Mouse (Mus musculus): Measurements from ENCODE around the gene Hils1.

The Hils1 gene

DNA sequence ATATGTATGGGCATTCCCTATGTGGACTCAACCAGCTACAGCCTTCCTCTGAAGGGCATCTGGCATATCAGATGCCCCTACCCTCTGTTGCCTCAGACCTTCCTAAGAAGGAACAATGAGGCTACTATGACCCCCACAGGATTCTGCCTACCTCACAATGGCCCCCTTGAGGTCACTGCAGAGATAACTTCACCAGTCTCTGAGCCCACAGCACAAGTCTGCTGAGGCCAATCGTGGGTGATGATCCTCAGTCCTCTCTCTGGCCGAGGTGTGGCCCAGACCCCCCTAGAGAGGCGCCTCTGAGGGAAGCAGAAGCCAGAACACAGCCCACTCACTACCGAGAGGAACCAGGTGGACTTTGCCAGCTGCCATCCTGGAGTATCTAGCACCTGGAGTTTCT is at the start of gene Hils1:
TSS of gene Hils1 (plus strand) at position 175 of the 400 bp plus-strand sequence.
- DNase-seq (ENCODE audit: low spot score) = no peak

DNA sequence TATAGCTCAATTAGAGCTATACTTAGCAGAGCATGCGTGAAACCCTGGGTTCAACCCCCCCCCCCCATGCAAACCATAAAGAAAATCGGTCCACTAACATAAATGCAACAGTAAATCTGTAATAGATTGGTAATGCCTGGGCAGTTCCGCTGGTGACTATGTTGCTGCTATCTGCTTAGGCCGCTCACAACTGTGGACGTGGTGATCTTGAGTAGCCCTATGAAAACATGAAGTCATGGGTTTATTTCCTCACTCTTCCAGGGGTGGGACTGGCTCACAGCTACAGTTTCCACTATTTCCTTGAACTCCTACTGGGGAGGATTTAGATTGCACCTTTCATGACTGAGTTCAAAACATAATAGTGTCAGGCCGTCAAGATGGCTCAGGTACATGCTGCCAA is 49.7 kb upstream of the Hils1 start:
- no peak for DNase-seq (ENCODE audit: low spot score)

DNA sequence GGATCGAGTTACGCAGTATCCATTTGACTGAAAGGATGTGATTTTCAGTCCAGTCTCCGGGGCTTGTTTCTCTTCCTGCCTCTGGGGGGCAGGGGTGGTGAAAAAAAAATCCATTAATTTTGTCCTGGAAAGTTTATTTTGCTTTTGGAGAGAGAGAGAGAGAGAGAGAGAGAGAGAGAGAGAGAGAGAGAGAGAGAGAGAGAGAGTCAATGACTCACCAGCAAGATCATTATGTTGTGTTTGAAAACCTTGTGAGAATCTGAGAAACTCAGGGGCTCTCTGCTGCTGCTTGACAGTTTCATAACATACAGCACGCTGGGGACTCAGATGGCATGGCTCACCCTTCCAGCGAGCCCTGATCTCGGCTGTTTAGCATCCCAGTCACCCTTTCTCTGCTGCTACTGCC is 46.4 kb upstream of the Hils1 start:
- no peak for DNase-seq (ENCODE audit: low spot score)

DNA sequence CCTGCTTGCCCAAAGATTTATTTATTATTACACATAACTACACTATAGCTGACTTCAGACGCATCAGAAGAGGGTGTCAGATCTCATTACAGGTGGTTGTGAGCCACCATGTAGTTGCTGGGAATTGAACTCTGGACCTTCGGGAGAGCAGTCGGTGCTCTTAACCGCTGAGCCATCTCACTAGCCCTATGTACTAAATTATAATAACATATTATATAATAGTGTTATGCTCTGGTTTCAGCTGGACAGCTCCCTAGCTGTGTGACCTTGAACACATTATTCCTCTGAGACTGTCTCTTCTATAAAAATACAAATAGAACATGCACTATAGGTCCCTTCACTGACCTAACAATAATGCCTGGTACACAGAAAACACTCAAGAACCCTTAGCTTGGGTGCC is 42.4 kb upstream of the Hils1 start:
- DNase-seq (ENCODE audit: low spot score) = no peak

DNA sequence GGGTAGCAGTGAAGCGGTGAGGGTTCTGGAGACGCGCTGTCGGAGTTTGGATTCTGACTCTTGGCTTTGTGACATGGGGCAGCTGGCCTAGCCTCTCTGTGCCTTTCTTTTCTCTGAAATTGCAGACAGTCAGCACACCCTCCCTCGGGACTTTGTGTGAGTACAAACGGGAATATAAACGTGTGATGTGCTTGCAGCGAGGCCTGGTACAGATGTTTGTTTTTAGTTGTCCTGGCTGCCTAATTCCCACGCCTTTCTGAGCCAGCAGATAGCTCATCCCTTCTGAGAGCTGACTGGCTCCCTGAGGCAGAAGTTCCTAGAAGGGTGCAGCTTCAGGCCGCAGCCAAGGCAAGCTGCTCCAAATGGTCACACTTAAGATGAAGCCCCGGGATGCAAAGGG is 41.0 kb upstream of the Hils1 start:
- DNase-seq (ENCODE audit: low spot score) = no peak

DNA sequence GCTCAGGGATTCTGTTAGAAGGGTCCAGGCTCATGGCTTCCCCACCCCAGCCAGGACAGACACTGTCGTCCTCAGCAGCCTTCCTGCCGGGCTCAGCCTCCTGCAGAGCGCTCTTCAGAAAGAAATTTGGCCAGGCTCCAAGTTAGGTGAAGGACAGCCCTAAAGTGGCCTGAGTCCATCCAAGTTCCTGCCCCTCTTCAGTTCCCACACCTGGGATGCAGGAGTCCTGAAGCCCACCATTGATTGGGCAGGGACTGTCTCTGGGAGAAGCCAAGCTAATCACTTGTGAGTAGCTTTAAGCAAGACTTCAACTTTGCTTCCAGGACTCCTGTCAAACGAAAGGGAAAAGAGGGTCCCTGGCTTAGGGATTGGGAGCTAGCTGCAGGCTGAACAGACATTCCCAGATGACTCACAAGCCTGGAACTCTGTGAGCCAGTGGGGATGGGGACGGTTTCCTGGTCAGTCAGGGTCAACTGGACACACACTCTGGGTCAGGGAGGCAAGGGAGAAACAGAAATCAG is 39.6 kb upstream of the Hils1 start:
- DNase-seq (ENCODE audit: low spot score) = no peak

DNA sequence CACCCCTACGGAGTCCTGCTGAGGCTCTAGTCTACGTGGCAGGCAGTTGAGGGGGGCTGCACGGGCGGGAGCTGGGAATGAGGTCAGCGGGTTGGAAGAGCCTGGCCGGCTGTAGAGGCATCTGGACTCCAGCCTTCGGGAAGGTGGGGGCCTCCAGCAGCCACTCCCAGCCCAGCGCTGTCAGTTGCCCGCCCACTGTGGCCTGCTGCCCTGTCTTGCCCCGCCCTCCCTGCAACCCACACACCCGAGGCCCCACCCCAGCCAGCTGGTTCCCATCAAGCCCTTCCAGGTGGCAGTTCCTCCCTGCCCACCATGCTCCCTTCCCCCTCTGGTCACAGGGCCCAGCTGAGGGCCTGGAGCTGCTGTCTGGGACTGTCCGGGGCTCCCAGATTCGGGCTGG is 38.6 kb upstream of the Hils1 start:
- peak; percentile 95 for DNase-seq (ENCODE audit: low spot score)

DNA sequence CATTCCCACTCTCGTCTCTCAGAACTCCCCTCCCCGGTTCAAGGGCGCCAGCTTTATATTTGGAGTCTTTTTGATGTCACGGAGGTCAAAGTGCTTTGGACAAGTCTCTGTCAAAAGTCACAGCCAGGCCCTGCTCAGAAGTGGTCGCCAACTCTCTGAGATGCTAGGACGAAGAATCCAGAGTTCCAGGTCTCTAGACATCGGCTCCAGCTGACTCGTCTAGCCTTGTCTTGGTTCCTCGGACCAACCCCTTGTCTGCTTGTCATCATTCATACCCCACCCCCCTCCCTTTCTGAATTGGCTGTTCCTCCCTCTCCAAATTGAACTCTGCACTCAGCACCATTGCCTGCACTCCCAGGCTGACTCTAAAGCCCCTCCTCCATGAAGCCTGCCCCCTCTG is 37.8 kb upstream of the Hils1 start:
- DNase-seq (ENCODE audit: low spot score) = no peak

DNA sequence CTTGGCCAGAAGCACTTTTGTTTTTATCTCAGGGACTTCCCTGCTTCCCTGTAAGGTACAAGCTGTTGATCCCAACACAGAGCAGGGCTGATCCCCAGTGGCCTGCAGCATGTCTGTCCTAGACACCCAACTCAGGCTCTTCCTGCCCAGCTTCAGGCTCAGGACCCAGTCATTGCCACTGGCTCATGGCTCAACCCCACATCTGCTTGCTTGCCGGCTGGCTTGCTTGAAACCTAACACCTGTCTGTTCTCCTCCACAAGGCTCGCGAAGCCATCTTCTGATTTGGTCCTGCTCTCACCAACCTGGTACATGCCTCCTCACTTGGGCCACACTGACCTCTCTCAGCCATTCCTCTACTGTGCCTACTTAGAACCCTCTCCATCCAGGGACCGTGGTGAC is 37.2 kb upstream of the Hils1 start:
- no peak for DNase-seq (ENCODE audit: low spot score)

DNA sequence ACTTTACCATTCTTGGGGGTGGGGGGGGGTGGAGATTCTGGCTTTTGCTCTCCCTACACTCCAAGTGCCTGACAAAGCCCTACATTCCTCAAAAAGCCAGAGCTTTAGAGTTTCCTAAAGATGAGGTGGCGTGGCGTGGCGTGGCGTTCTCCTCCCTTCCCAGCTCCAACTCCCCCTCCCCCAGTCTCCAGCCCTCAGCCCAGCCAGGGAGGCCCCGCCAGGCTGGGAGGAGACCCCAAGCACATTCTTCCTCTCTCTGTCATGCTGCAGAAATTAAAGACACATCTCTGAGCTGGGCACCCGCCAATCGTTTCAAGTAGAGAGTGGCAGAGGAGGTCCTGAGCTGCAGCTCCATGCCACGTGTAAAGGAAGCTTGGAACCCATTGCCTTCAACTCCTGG is 33.8 kb upstream of the Hils1 start:
- no peak for DNase-seq (ENCODE audit: low spot score)

DNA sequence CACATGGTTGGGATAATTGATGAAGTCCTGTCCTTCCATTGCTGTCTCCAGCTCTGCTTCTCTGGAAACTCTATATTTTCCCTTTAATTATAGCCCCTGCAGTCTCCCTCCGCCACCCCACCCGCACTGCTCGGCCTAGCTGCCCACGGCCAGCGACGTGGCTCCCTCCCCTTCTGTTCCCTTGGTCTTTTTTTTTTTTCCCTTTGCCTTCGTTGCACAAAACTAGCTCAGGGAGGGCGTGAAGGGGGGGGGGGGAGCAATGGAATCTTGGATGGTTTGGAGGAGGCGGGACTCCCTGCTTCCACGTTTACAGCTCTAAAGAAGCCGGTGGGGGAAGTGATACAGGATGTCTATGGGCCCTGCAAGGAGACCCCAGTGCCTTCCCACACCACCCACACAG is 32.9 kb upstream of the Hils1 start:
- no peak for DNase-seq (ENCODE audit: low spot score)

DNA sequence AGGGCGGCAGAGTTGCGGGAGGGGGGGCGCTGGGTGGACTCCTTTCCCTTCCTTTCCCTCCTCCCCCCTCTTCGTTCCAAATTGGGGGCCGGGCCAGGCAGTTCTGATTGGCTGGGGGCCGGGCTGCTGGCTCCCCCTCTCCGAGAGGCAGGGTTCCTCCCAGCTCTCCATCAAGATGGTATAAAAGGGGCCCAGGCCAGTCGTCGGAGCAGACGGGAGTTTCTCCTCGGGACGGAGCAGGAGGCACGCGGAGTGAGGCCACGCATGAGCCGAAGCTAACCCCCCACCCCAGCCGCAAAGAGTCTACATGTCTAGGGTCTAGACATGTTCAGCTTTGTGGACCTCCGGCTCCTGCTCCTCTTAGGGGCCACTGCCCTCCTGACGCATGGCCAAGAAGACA is 31.3 kb upstream of the Hils1 start, which contains the start of gene Col1a1:
TSS of gene Col1a1 (plus strand) at position 180 of the 400 bp plus-strand sequence.
- DNase-seq (ENCODE audit: low spot score) = peak; percentile 85

DNA sequence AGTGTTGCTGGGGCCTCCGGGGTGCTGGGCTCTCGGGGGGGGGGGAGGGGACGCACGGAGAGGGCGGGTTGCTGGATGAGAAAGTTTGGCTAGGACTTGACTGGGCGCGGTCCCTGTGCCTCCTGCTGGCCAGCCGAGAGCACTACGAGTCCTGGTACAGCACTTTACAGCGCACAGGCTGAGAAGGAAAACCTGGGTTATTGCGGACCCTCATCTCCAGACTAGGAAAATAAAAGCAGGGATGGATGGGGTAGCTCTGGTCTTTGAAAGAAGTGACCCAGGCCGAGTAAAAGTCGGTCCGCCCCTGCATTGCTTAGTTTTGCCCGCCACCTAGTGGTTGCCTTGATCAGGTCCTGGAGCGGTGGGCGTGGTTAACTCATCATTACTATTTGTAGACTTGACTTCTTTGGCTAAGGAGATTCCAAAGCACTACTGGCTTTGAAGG is 30.5 kb upstream of the Hils1 start:
- DNase-seq (ENCODE audit: low spot score) = peak; percentile 96

DNA sequence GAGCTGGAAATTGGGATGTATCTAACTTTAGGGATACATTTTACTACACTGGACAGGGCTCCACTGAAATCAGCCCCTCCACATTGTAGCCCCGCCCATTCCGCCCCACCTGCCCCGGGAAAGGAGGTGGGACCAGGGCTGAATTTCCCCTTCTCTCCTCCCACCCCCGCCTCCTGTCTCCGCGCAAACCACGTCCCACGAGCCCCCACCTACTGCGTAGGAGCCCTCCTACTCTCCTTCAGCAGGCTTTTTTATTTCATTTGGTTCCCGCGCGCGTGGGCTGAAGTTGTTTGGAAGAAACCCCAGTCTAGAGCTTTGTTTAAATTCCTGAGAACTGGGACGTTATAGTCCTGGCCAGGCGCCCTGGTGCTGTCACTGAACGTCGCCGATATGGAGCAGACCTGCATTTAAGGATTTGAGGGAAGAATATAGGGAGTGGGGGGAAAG is 30.0 kb upstream of the Hils1 start:
- no peak for DNase-seq (ENCODE audit: low spot score)

DNA sequence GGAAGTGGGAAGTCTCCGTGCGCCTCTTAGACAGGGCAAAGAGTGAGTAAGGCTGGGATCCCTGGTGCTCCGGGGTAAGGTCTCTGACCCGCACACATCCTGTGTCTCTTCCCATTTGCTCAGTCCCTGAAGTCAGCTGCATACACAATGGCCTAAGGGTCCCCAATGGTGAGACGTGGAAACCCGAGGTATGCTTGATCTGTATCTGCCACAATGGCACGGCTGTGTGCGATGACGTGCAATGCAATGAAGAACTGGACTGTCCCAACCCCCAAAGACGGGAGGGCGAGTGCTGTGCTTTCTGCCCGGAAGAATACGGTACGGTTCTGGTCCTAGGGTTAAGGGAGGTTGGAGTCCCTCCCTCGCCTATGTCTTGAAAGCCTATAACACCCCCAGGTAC is 29.6 kb upstream of the Hils1 start:
- DNase-seq (ENCODE audit: low spot score) = no peak

DNA sequence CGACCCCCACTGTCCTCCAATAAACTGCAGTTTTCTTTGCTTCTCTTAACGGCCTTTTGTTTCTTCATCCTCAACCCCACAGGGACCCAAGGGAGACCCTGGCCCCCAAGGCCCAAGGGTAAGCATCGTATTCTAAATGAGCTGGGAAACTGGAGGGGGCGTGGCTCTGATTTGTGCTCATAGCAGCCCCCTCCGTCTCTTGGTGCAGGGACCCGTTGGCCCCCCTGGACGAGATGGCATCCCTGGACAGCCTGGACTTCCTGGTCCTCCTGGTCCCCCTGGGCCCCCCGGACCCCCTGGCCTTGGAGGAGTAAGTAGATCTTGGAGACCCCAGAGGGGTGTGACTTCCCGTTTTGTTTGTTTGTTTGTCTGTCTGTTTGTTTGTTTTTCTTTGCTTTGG is 29.1 kb upstream of the Hils1 start:
- DNase-seq (ENCODE audit: low spot score) = no peak

DNA sequence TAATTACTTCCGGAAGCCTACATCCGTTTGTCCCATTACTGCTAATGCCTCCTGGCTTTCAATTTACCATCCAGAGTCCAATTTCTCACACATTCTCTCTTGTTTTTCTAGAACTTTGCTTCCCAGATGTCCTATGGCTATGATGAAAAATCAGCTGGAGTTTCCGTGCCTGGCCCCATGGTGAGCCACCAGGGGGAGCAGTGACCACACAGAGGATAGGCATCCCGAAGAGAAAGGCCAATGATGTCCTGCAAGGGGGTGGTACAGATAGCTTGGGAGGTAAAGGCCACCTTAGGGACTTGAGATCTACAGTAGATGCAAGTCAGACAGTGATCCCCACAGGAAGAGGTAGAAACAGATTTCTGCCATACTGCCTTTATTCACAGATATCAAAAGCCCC is 28.1 kb upstream of the Hils1 start:
- DNase-seq (ENCODE audit: low spot score) = peak; percentile 91

DNA sequence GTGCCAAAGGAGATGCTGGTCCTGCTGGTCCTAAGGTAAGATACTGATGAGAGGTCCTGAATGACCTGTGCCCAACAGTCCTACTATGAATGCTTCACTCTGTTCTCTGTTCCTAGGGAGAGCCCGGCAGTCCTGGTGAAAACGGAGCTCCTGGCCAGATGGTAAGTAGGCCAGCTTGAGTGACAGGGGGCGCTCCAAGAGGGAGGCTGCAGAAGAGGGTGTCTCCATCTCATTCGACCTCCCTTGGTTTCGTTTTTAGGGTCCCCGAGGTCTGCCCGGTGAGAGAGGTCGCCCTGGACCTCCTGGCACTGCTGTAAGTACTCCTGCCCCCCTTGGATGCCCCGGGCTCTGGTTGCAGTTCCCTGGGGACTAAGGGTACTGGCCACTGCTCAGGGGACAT is 26.3 kb upstream of the Hils1 start:
- DNase-seq (ENCODE audit: low spot score) = no peak

DNA sequence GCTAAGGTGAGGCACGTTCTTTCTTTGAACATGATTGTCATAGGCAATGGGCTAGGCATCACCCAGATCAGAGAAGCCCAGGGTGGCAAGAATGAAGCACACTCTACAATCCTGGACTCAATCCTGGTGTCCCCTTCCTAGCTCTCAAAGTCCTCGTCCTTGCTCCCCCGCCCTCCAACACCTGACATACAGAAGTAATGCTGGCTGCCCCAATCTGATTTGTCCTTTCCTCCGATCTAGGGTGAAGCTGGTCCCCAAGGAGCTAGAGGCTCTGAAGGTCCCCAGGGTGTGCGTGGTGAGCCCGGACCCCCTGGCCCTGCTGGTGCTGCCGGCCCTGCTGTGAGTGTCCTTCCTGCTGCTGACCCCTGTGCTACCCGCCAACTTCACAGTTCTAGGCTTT is 25.6 kb upstream of the Hils1 start:
- DNase-seq (ENCODE audit: low spot score) = no peak

DNA sequence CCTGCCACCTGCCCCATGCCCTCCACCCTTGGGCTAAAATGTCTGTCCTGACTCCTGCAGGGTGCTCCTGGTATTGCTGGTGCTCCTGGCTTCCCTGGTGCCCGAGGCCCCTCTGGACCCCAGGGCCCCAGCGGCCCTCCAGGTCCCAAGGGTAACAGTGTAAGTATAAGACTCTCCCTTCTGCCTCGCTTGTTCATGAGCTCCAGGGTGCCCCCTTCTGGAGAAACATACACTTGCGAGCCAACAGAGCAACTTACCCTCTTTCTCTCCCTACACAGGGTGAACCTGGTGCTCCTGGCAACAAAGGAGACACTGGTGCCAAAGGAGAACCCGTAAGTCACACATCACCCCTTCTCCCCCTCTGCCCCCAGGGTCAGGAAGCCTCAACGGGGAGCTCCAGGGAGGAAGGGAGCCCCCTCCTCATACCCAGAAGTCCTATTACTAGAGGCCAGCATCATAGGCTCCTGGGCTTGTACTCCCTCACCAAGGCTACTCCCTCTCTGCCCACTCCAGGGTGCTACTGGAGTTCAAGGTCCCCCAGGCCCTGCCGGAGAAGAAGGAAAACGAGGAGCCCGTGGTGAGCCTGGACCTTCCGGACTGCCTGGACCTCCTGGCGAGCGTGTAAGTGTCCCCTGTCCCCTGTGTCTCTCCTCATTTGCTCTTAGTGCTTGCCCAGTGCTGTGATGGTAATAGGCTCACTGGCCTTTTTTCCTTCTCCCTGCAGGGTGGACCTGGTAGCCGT is 24.9 kb upstream of the Hils1 start:
- DNase-seq (ENCODE audit: low spot score) = peak; percentile 71

DNA sequence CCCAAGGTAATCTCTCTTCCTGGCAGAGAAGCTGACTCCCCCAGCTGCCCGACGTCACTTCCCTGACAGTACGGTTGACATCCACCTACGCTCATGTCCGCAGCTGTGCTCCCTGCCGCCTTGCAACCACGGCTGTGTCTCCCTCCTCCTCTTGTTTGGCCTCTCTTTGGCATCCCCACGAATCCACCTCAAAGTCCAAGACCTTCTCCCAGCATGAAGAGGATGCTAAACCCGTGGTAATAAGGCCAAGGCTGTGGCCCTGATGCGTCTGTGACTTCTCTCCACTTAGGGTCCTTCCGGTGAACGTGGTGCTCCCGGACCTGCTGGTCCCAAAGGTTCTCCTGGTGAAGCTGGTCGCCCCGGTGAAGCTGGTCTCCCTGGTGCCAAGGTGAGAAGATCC is 24.3 kb upstream of the Hils1 start:
- DNase-seq (ENCODE audit: low spot score) = no peak

DNA sequence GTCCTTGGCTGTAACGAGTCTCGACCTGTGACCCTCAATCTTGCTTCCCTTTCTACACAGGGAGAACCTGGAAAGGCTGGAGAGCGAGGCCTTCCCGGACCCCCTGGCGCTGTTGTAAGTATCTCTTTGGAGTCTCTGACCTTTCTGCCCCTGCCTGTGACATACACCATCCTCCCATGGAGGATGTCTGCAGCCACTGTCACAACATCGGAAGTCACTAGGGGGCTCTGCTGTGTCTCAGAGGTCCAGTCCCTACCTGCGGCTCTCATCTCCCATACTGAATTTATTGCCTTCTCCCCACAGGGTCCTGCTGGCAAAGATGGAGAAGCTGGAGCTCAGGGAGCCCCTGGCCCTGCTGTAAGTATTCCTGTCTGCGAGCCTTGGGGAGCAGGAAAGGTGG is 23.1 kb upstream of the Hils1 start:
- DNase-seq (ENCODE audit: low spot score) = no peak

DNA sequence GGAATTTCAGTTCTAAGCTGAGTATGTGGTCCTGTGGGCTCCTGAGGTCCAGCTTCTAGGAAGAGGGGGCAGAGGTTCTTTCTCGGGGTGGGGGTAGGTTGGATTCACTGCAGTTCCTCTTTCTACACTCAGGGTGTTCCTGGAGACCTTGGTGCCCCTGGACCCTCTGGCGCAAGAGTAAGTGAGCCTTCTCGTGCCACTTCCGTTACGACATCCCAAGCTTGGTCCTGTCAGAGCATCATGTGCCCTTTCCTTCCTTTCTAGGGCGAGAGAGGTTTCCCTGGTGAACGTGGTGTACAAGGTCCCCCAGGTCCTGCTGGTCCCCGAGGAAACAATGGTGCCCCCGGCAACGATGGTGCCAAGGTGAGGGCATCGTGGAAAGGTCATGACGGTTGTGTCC is 22.2 kb upstream of the Hils1 start:
- DNase-seq (ENCODE audit: low spot score) = no peak

DNA sequence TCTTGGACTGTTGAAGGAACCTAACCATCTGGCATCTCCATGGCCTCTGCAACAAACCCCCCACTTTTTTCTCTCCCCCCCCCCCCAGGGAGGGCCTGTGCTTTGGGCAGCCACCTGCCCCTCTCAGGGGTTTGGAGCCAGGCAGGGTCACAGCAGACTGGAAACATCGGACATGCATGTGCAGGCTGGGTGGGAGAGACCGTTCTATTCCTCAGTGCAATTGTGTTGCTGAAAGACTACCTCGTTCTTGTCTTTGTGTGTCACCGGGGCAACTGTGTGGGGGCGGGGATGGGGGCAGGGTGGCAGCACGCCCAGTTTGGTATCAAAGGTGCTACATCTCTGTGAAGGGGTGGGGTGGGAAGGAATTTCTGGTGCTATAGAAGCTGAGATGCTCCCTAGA is 15.2 kb upstream of the Hils1 start:
- DNase-seq (ENCODE audit: low spot score) = no peak

Measured in testis, postnatal 10 days (tissue).